Mouse (Mus musculus) spleen, adult 2 months (tissue): Measurements from ENCODE around the gene Naf1.

Experiments
- CTCF ChIP-seq: fragments of 200-500 bp; IDR thresholded peaks from 2 replicates; pipeline ENCODE4 v1.5.1; 2011; ENCODE audit warnings: mild to moderate bottlenecking, inconsistent platforms; ENCODE audit not compliant: insufficient read depth, insufficient read length, insufficient replicate concordance; ENCODE audit errors: extremely low read depth
- POLR2A ChIP-seq: fragments of 200-500 bp; IDR thresholded peaks from 2 replicates; pipeline ENCODE4 v1.6.1; 2011; ENCODE audit warnings: low read depth, low read length, inconsistent platforms

- TF ChIP-seq CTCF (no peak), POLR2A (no peak)
Observed at GRCm38 (mm10) chr8:66933746-66934145, 73.7 kb downstream of the Naf1 start.
